Mouse (Mus musculus): ENCODE results near the gene Smurf2. TPM values are rescaled to one million over a fixed set of nuclear protein-coding genes. Genes with fewer than 3 reads are reported as not detected.

Smurf2 gene
- polyA plus RNA-seq, 2 experiments: 21.2 to 22.1 TPM

DNA sequence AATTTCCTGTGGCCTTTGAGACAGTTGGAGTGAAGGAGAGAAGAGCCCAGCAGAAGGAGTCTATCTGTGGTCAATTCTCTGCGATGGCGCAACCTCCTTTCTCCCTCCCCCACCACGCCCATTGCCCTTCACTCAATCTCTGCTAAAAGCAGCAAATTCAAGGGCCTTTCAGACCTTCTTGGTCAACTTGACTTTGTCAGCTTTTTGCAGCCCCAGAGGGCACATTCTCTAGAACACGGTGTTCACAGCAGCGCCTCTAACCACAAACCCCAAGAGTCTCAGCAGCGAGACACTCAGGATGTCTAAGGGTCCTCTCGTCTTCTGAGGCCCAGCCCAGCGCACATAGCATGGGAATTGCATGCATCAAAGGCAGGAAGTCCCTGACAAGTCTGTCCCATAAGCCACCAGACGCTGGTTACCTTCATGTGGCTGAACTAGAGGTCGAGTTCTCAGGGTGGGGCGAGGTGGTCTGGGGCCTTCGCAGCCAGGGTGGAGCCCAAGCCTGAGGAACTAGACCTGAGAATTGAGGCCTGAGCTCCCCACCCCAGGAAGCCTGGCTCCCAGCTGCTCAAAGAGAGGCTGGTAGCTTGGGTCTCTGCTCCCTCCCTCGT lies 41.1 kb upstream of the Smurf2 start:
- H3K4me1 ChIP-seq (ENCODE audit: control insufficient read depth, insufficient read depth, low read length): 0 out of 2 replicates have a peak, but pooled peaks cover 2% of the 10 kb centered on the region
- no peak overlapping the region for H3K4me3 ChIP-seq (replicated peaks; ENCODE audit: low read length)
- WGBS: 61% methylated on average over 13 of the region's 13 CpGs
- DNase-seq (ENCODE audit: low spot score): no peak
- ATAC-seq (ENCODE audit: low FRiP score, low read depth): no peak
- H3K9me3 ChIP-seq (ENCODE audit: control insufficient read depth, low read length): 0 out of 2 replicates have a peak, but pooled peaks cover 3% of the 10 kb centered on the region
- no peaks in the 10 kb centered on the region for H3K36me3 ChIP-seq (ENCODE audit: control insufficient read depth, insufficient read depth, low read length)
- H3K9ac ChIP-seq (ENCODE audit: low read depth, low read length, severe bottlenecking): no peak overlapping the region
- TF ChIP-seq POLR2A (IDR thresholded peaks at IDR 0.05; ENCODE audit: borderline replicate concordance, extremely low read depth, insufficient read depth, insufficient read length): no peak
- H3K4me2 ChIP-seq (replicated peaks; ENCODE audit: low read depth, low read length, severe bottlenecking): no peak overlapping the region
- no peak overlapping the region for H3K27ac ChIP-seq (replicated peaks; ENCODE audit: low read depth, low read length)
- no peaks in the 10 kb centered on the region for H3K27me3 ChIP-seq (ENCODE audit: control insufficient read depth, insufficient read depth, low read length)

DNA sequence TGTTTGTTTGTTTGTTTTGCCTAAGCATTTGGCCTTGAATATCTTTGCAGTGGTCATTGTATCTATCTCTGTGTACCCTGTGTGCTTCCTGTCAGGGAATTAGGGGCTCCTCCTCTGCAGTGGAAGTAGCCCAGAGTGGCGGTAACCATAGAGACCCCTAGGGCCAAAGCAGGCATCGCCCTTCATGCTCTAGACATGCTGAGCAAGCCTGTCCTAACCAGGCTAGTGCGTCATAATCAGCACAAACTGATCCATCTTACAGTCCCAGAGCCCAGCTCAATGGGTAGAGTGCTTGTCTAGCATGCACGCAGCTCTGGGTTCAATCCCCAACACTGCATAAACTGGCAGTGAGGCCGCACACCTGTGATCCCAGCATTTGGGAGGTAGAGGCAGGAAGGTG lies 38.6 kb upstream of the Smurf2 start:
- Histone ChIP-seq H3K27me3 (ENCODE audit: control insufficient read depth, insufficient read depth, low read length) (no peaks in the 10 kb centered on the region), H3K9me3 (ENCODE audit: control insufficient read depth, low read length) (0 out of 2 replicates have a peak, but pooled peaks cover 2% of the 10 kb centered on the region), H3K4me2 (replicated peaks; ENCODE audit: low read depth, low read length, severe bottlenecking) (no peak overlapping the region), H3K9ac (ENCODE audit: low read depth, low read length, severe bottlenecking) (no peak overlapping the region), H3K27ac (replicated peaks; ENCODE audit: low read depth, low read length) (no peak overlapping the region), H3K36me3 (ENCODE audit: control insufficient read depth, insufficient read depth, low read length) (no peaks in the 10 kb centered on the region), H3K4me3 (replicated peaks; ENCODE audit: low read length) (no peak overlapping the region), H3K4me1 (ENCODE audit: control insufficient read depth, insufficient read depth, low read length) (0 out of 2 replicates have a peak, but pooled peaks cover 2% of the 10 kb centered on the region)
- TF ChIP-seq POLR2A (IDR thresholded peaks at IDR 0.05; ENCODE audit: borderline replicate concordance, extremely low read depth, insufficient read depth, insufficient read length): no peak
- ATAC-seq (ENCODE audit: low FRiP score, low read depth): no peak
- 85% methylated on average over 5 of the region's 5 CpGs for WGBS
- no peak for DNase-seq (ENCODE audit: low spot score)

DNA sequence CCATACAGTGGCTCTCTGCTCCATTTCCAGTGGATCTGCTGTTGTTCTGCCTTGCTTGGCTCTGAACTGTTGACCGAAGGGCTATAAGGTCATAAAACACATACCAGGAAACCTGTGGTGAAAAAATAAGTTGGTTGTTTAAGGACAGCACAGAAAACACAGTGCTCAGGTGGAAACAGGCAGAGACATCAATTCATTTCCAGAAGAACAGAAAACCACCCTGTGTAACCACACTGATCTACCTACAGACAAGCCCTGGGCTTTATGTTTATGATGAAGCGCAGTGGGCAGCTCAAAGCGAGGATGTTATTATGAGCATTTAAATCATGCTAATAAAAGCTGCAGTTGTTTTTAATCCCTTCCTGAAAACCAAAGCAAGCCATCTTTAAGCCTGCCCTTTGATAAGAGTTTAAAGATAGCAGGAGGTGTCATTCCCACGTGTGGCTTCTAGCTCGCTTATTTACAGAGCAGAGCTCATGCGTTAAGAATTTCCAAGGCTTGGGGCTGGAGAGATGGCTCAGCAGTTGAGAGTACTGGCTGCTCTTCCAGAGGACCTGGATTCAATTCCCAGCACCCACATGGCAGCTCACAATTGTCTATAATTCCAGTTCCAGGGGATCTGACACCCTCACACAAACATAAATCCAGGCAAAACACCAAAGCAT lies 38.0 kb upstream of the Smurf2 start:
- H3K27ac ChIP-seq (replicated peaks; ENCODE audit: low read depth, low read length): no peak overlapping the region
- 0 out of 2 replicates have a peak, but pooled peaks cover 2% of the 10 kb centered on the region for H3K4me1 ChIP-seq (ENCODE audit: control insufficient read depth, insufficient read depth, low read length)
- 78% methylated on average over 6 of the region's 6 CpGs for WGBS
- DNase-seq (ENCODE audit: low spot score) (no peak), ATAC-seq (ENCODE audit: low FRiP score, low read depth) (no peak)
- no peaks in the 10 kb centered on the region for H3K36me3 ChIP-seq (ENCODE audit: control insufficient read depth, insufficient read depth, low read length)
- H3K4me3 ChIP-seq (replicated peaks; ENCODE audit: low read length): no peak overlapping the region
- H3K9ac ChIP-seq (ENCODE audit: low read depth, low read length, severe bottlenecking): no peak overlapping the region
- H3K27me3 ChIP-seq (ENCODE audit: control insufficient read depth, insufficient read depth, low read length): no peaks in the 10 kb centered on the region
- H3K9me3 ChIP-seq (ENCODE audit: control insufficient read depth, low read length): no peaks in the 10 kb centered on the region
- TF ChIP-seq POLR2A (IDR thresholded peaks at IDR 0.05; ENCODE audit: borderline replicate concordance, extremely low read depth, insufficient read depth, insufficient read length): no peak
- H3K4me2 ChIP-seq (replicated peaks; ENCODE audit: low read depth, low read length, severe bottlenecking): no peak overlapping the region

DNA sequence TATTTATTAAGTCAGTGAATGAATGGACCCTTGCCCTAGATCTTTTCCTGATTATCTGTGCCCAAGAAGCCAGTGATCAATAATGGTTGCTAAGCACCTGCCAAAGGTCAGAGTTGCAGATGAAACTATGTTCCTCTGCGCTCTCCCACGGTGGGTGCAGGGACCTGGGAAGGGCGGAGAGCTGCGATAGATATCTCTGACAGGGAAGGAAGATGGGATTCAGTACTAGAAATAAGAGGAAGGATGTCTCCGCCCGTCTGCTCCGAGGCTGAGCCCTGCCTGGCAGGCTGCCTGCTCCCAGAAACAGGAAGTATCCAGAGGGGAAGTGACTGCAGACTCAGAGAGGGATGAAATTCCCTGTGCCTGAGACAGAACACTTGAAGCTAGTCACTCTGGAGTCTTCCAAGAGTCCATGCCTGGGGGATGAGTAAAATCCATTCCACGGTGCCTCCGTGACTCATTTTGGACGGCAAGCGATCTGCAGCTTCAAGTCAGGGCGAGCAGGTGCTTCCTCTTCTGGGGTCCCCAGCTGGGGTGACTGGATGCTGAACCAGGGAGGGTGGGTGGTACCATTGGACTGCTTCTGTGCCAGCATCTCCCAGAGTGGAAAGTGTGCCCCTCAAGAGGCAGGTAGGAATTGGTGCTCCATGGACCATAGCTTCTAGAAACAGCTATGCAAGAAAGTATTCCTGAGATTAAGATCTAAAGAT lies 36.9 kb upstream of the Smurf2 start:
- Histone ChIP-seq H3K9ac (ENCODE audit: low read depth, low read length, severe bottlenecking) (0 out of 2 replicates have a peak overlapping the region, but pooled peaks have one; percentile 21), H3K4me2 (replicated peaks; ENCODE audit: low read depth, low read length, severe bottlenecking) (no peak overlapping the region), H3K36me3 (ENCODE audit: control insufficient read depth, insufficient read depth, low read length) (no peaks in the 10 kb centered on the region), H3K27me3 (ENCODE audit: control insufficient read depth, insufficient read depth, low read length) (no peaks in the 10 kb centered on the region), H3K9me3 (ENCODE audit: control insufficient read depth, low read length) (no peaks in the 10 kb centered on the region), H3K27ac (replicated peaks; ENCODE audit: low read depth, low read length) (no peak overlapping the region), H3K4me3 (replicated peaks; ENCODE audit: low read length) (no peak overlapping the region), H3K4me1 (ENCODE audit: control insufficient read depth, insufficient read depth, low read length) (0 out of 2 replicates have a peak, but pooled peaks cover 2% of the 10 kb centered on the region)
- no peak for ATAC-seq (ENCODE audit: low FRiP score, low read depth)
- TF ChIP-seq POLR2A (IDR thresholded peaks at IDR 0.05; ENCODE audit: borderline replicate concordance, extremely low read depth, insufficient read depth, insufficient read length): no peak
- DNase-seq (ENCODE audit: low spot score): no peak
- WGBS: 77% methylated on average over 12 of the region's 12 CpGs

DNA sequence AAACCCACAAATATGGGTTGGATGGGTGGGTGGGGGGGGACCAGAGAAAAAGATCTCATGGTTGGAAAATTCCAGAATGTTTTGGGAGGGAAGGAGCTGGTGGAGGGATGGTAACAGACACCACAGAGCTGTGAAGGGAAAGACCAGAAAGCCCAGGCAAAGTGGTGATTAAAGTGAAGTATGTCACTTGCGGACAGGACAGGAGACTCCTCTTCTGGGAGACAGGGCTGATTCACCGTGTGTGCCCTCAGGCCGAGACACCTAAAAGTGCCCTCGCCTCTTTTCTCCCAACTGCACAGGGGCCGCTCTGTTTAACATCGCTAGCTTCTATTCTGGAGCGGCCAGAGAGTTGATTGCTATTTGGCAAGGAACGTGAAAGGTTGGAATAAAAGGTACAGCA lies 34.1 kb upstream of the Smurf2 start:
- ATAC-seq (ENCODE audit: low FRiP score, low read depth): no peak
- Histone ChIP-seq H3K9ac (ENCODE audit: low read depth, low read length, severe bottlenecking) (no peak overlapping the region), H3K4me1 (ENCODE audit: control insufficient read depth, insufficient read depth, low read length) (0 out of 2 replicates have a peak, but pooled peaks cover 2% of the 10 kb centered on the region), H3K4me3 (replicated peaks; ENCODE audit: low read length) (no peak overlapping the region), H3K27me3 (ENCODE audit: control insufficient read depth, insufficient read depth, low read length) (no peaks in the 10 kb centered on the region), H3K9me3 (ENCODE audit: control insufficient read depth, low read length) (no peaks in the 10 kb centered on the region), H3K36me3 (ENCODE audit: control insufficient read depth, insufficient read depth, low read length) (no peaks in the 10 kb centered on the region), H3K27ac (replicated peaks; ENCODE audit: low read depth, low read length) (no peak overlapping the region), H3K4me2 (replicated peaks; ENCODE audit: low read depth, low read length, severe bottlenecking) (no peak overlapping the region)
- TF ChIP-seq POLR2A (IDR thresholded peaks at IDR 0.05; ENCODE audit: borderline replicate concordance, extremely low read depth, insufficient read depth, insufficient read length): no peak
- 68% methylated on average over 8 of the region's 8 CpGs for WGBS
- DNase-seq (ENCODE audit: low spot score): no peak

All from limb, embryonic 14.5 days (tissue).